Mouse (Mus musculus) cortical plate, adult 2 months (tissue): ENCODE data around the gene 3300002I08Rik.

ENCODE experiments used
- CTCF ChIP-seq: fragments of 200-500 bp; IDR thresholded peaks from 2 replicates; pipeline ENCODE4 v1.5.1; 2011; ENCODE audit warnings: mild to moderate bottlenecking, control low read depth, low read length; ENCODE audit not compliant: insufficient read depth; ENCODE audit errors: extremely low read depth
- POLR2A ChIP-seq: fragments of 200-500 bp; IDR thresholded peaks from 2 replicates; pipeline ENCODE4 v1.6.1; 2011; ENCODE audit warnings: mild to moderate bottlenecking, low read length, control low read depth; ENCODE audit not compliant: insufficient read depth; ENCODE audit errors: extremely low read depth

- TF ChIP-seq CTCF (no peak), POLR2A (no peak)
These were observed 46.4 kb downstream of the 3300002I08Rik start for GRCm38 (mm10) chr2:150316140-150316539.
